Mouse (Mus musculus): ENCODE measurements around the gene Atg7. TPM values are rescaled to one million over a fixed set of nuclear protein-coding genes. Genes with fewer than 3 reads are reported as not detected.

Atg7 gene
- polyA plus RNA-seq, 1 experiment from 2014 or later: 76.8 TPM

- Histone ChIP-seq H3K4me3 (ENCODE audit: inconsistent target) (no peak overlapping the region), H3K79me2 (ENCODE audit: inconsistent target) (no peaks in the 10 kb centered on the region), H3K27ac (no peak overlapping the region), H3K36me3 (ENCODE audit: inconsistent target) (peaks cover 68% of the 10 kb centered on the region)
- 96% methylated on average over 2 of the region's 3 CpGs for WGBS (ENCODE audit: missing documents)
Observed at GRCm38 (mm10) chr6:114735054-114735453, 92.2 kb downstream of the Atg7 start.

DNA sequence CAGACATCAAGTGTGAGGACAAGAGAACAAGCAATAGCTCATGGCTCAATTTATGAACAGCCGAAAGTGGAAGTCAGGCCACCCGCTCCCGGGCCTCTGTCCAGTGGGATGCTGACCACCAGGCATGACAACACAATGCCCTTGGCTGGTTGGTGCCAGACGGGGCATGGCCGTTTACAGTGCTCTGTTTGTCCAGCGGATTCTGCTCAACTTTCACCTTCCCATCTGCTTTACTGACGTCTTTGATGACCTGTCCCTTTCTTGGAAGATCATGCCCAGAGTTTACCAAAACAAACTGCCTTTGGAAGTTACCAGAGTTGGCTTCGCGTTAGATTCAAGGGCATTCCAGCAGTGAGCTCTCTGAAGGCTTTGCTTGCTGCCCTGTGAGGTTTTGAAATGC, 93.5 kb downstream of the Atg7 start:
- H3K79me2 ChIP-seq (ENCODE audit: inconsistent target): no peaks in the 10 kb centered on the region
- H3K4me3 ChIP-seq (ENCODE audit: inconsistent target): no peak overlapping the region
- WGBS (ENCODE audit: missing documents): 98% methylated on average over 9 of the region's 9 CpGs
- H3K36me3 ChIP-seq (ENCODE audit: inconsistent target): peaks cover 55% of the 10 kb centered on the region
- no peak overlapping the region for H3K27ac ChIP-seq

GRCm38 (mm10) chr6:114737181-114737580, 94.3 kb downstream of the Atg7 start:
- H3K4me3 ChIP-seq (ENCODE audit: inconsistent target): no peak overlapping the region
- H3K27ac ChIP-seq: no peak overlapping the region
- H3K79me2 ChIP-seq (ENCODE audit: inconsistent target): no peaks in the 10 kb centered on the region
- WGBS (ENCODE audit: missing documents): 92% methylated on average over 11 of the region's 11 CpGs
- H3K36me3 ChIP-seq (ENCODE audit: inconsistent target): peaks cover 47% of the 10 kb centered on the region

- no peak overlapping the region for H3K4me3 ChIP-seq (ENCODE audit: inconsistent target)
- no peaks in the 10 kb centered on the region for H3K79me2 ChIP-seq (ENCODE audit: inconsistent target)
- 92% methylated on average over 27 of the region's 46 CpGs for WGBS (ENCODE audit: missing documents)
- H3K27ac ChIP-seq: no peak overlapping the region
- H3K36me3 ChIP-seq (ENCODE audit: inconsistent target): peaks cover 47% of the 10 kb centered on the region
Observed at GRCm38 (mm10) chr6:114737931-114738759, 95.2 kb downstream of the Atg7 start.

- H3K4me3 ChIP-seq (ENCODE audit: inconsistent target): no peak overlapping the region
- H3K36me3 ChIP-seq (ENCODE audit: inconsistent target): peaks cover 45% of the 10 kb centered on the region
- WGBS (ENCODE audit: missing documents): 93% methylated on average over 4 of the region's 4 CpGs
- H3K27ac ChIP-seq: no peak overlapping the region
- no peaks in the 10 kb centered on the region for H3K79me2 ChIP-seq (ENCODE audit: inconsistent target)
Observed at GRCm38 (mm10) chr6:114738760-114739112, 95.8 kb downstream of the Atg7 start.

DNA sequence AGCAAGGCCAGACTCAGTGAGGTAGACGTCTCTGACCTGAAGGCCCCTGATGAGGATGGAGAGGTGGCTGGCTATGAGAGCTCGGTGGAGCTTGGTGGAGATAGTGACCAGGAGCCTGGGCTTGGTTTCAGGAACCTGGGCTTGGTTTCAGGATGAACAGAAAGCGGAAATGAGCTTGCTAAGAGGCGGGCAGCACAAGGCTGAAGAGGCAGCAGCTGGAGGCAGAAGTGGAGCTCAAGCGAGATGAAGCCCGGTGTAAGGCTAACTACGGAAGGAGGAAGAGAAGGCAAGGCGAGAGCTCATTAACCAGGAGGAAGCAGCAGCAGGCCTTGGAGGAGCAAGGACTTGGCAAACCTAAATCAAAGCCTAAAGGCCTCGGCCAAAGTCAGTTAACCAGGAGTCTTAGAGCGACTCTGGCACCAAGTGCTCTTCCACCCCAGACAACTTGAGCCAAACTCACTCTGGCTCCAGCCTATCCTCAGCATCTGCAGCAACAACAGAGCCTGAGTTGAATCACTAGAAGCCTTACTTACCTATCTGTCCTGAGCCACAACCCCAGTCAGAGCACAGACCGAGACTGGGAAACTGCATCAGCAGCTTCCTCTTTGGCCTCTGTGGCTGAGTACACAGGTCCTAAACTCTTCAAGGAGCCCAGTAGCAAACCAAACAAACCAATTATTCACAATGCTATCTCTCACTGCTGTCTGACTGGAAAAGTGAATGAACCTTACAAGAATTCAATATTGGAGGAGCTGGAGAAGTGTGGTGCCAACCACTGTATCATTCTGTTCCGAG, 99.5 kb downstream of the Atg7 start:
- Histone ChIP-seq H3K4me3 (ENCODE audit: inconsistent target) (no peak overlapping the region), H3K27ac (peak overlapping the region; percentile 42), H3K79me2 (ENCODE audit: inconsistent target) (no peaks in the 10 kb centered on the region), H3K36me3 (ENCODE audit: inconsistent target) (peaks cover 12% of the 10 kb centered on the region)
- 34% methylated on average over 12 of the region's 12 CpGs for WGBS (ENCODE audit: missing documents)

DNA sequence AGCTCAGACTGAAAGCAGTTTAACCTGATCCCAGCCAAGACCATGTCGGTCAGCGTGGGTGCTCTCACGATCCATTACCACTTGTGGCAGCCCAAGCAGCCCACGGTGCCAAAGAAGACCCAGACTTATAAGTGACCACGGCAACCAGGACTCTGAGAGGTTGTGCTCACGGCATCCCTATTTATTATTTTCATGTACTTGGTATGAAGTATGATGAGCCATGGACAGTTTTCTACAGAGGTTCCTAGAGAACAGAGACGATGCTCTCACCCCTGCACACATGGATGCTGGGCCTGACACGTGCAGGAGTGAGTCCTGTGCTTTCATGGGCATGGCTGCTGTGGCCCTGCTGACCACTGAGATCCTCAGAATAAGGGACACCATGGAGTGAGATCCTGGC, 100.2 kb downstream of the Atg7 start:
- no peak overlapping the region for H3K27ac ChIP-seq
- peaks cover 12% of the 10 kb centered on the region for H3K36me3 ChIP-seq (ENCODE audit: inconsistent target)
- H3K79me2 ChIP-seq (ENCODE audit: inconsistent target): no peaks in the 10 kb centered on the region
- 95% methylated on average over 7 of the region's 8 CpGs for WGBS (ENCODE audit: missing documents)
- H3K4me3 ChIP-seq (ENCODE audit: inconsistent target): no peak overlapping the region

DNA sequence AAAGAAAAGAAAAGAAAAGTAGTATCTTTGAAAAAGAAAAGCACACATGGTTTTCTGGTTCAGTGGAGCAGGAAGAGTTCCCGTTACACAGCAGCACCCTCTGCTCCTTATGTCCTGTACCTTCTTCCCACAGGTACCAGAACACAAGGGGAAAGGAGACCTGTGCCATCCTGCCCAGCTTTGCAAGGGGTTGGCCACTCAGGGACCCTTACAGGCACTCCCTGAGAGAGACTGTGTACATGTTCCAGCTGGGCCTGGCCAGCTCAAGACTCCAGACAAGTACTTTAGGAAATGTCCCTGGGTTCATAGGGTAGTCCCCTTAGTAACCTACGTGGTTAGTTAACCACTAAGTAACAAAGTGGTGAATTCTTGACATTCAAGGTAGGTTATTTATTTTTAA, 100.9 kb downstream of the Atg7 start:
- Histone ChIP-seq H3K36me3 (ENCODE audit: inconsistent target) (peaks cover 8% of the 10 kb centered on the region), H3K27ac (no peak overlapping the region), H3K4me3 (ENCODE audit: inconsistent target) (no peak overlapping the region), H3K79me2 (ENCODE audit: inconsistent target) (no peaks in the 10 kb centered on the region)
- 100% methylated on average over 2 of the region's 2 CpGs for WGBS (ENCODE audit: missing documents)

GRCm38 (mm10) chr6:114746439-114746974, 103.6 kb downstream of the Atg7 start:
- no peak overlapping the region for H3K4me3 ChIP-seq (ENCODE audit: inconsistent target)
- no peak overlapping the region for H3K27ac ChIP-seq
- no peaks in the 10 kb centered on the region for H3K79me2 ChIP-seq (ENCODE audit: inconsistent target)
- no peaks in the 10 kb centered on the region; the same call in 1 of the 2 replicates for H3K36me3 ChIP-seq (ENCODE audit: inconsistent target)
- WGBS (ENCODE audit: missing documents): 48% methylated on average over 7 of the region's 7 CpGs

DNA sequence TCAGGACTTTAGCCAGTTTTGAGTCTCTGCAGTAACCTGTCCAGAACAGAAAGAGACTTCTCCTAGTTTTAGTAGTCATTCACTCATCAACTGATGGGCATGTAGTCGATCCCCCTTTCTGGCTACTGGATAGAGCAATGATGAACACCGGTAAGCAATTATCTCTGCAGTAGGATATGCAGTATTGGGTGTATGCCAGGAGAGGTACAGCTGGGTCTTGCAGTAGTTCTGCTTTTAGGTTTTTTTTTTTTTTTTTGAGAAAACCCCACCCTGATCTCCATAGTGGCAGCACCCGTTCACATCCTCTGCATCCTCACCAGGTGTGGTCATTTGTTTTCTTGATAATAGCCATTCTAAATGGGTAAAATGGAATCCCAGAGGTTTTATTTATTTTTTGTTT, 105.5 kb downstream of the Atg7 start:
- 53% methylated on average over 3 of the region's 3 CpGs for WGBS (ENCODE audit: missing documents)
- no peak overlapping the region for H3K4me3 ChIP-seq (ENCODE audit: inconsistent target)

GRCm38 (mm10) chr6:114748882-114749281, 106.0 kb downstream of the Atg7 start:
- no peak overlapping the region for H3K27ac ChIP-seq
- no peaks in the 10 kb centered on the region for H3K79me2 ChIP-seq (ENCODE audit: inconsistent target)
- 95% methylated on average over 3 of the region's 3 CpGs for WGBS (ENCODE audit: missing documents)
- no peaks in the 10 kb centered on the region; the same call in 1 of the 2 replicates for H3K36me3 ChIP-seq (ENCODE audit: inconsistent target)
- no peak overlapping the region for H3K4me3 ChIP-seq (ENCODE audit: inconsistent target)

More for the DNA sequence above, 105.5 kb downstream of the Atg7 start:
- no peaks in the 10 kb centered on the region for H3K79me2 ChIP-seq (ENCODE audit: inconsistent target)
- H3K36me3 ChIP-seq (ENCODE audit: inconsistent target): no peaks in the 10 kb centered on the region; the same call in 1 of the 2 replicates
- no peak overlapping the region for H3K27ac ChIP-seq

DNA sequence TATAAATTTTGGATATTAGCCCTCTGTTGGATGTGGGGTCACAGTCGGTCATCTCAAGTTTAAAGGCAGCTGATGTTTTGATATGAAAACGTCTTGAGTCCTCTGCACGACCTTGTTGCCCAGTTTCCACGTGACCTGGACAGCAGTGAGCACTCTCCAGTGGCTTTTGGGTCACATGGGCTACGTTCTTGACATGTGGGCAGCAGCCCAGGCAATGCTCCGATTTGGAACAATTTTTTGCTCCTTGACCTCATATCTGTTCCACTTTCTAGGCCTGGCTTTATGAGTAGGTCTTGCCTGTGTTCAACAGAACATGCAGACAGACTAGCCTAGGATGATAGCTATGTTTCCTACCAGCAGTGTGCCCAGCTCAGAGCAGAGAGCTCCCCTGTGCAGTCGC, 115.9 kb downstream of the Atg7 start:
- H3K36me3 ChIP-seq (ENCODE audit: inconsistent target): no peaks in the 10 kb centered on the region
- 98% methylated on average over 7 of the region's 7 CpGs for WGBS (ENCODE audit: missing documents)
- no peaks in the 10 kb centered on the region for H3K79me2 ChIP-seq (ENCODE audit: inconsistent target)
- no peak overlapping the region for H3K27ac ChIP-seq
- no peak overlapping the region for H3K4me3 ChIP-seq (ENCODE audit: inconsistent target)

DNA sequence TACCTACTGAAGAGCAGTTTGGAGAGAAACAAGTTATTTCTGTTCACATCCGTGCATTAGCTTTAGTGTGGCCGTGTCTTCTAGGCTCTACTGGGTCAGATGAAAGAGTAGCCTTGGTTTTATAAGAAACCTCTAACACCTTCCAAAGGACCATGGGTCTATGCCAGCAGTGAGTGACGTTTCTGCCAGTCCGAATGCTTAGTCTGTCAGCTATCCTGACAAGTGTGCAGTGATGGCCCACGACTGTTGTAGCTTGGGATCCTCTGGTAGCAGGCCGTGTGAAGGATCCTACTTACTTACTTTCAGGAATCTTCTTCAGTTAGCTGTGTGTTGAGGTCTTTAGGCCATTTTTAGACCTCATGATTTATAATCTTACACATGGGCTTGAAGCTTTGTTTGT, 123.4 kb downstream of the Atg7 start:
- WGBS (ENCODE audit: missing documents): 97% methylated on average over 6 of the region's 6 CpGs

DNA sequence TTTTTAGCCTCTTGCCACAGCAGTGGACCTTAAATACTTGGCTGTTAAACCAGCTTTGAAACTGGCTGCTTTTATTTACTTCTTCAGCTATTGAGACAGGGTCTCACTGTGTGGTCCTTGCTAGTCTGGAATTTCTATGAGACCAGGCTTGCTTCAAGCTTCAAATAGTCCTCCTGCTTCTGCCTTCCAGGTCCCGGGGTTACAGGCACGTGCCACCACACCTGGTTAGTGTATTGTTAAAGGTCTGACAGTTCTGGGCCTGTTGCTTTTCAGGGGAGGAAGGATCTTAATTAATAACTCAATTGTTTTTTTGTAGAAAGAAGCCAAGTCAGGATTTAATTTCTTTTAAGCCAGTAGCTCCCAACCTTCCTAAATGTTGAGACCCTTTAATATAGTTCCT, 124.8 kb downstream of the Atg7 start:
- Histone ChIP-seq H3K36me3 (ENCODE audit: inconsistent target) (no peaks in the 10 kb centered on the region), H3K79me2 (ENCODE audit: inconsistent target) (no peaks in the 10 kb centered on the region), H3K27ac (no peak overlapping the region), H3K4me3 (ENCODE audit: inconsistent target) (no peak overlapping the region)
- 100% methylated on average over 2 of the region's 2 CpGs for WGBS (ENCODE audit: missing documents)

More for the DNA sequence above, 123.4 kb downstream of the Atg7 start:
- H3K79me2 ChIP-seq (ENCODE audit: inconsistent target): no peaks in the 10 kb centered on the region
- no peak overlapping the region for H3K27ac ChIP-seq
- H3K36me3 ChIP-seq (ENCODE audit: inconsistent target): no peaks in the 10 kb centered on the region
- no peak overlapping the region for H3K4me3 ChIP-seq (ENCODE audit: inconsistent target)

DNA sequence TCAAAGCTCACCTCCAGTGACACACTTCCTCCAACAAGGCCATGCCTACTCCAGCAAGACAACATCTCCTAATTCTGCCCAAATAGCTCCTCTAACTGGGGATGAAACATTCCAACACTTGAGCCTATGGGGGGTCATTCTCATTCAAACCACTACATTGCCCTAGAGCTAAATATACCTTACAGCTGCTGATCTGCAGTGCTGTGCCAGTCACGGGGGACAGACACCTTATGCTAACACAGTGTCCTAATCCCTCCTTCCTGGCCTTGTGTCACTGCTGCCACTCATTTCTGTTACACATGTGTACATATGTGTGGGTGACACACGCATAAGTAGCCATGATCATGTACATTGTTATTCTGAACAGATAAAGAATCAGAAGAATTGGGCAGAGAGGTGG, 127.4 kb downstream of the Atg7 start:
- 100% methylated on average over 2 of the region's 2 CpGs for WGBS (ENCODE audit: missing documents)
- no peaks in the 10 kb centered on the region for H3K36me3 ChIP-seq (ENCODE audit: inconsistent target)
- H3K4me3 ChIP-seq (ENCODE audit: inconsistent target): no peak overlapping the region
- no peak overlapping the region for H3K27ac ChIP-seq
- no peaks in the 10 kb centered on the region for H3K79me2 ChIP-seq (ENCODE audit: inconsistent target)

Data from macrophage (primary cell).